Mouse (Mus musculus) bone marrow macrophage, adult 2 months (primary cell): ENCODE measurements around the gene Elovl2. TPM values are rescaled to one million over a fixed set of nuclear protein-coding genes. Genes with fewer than 3 reads are reported as not detected.
"Not testable (repeated sequence)": the region's sequence is repeated elsewhere in the genome, so short reads cannot be mapped to it uniquely, and the experiment has no call there.

ENCODE experiments used
- H3K27ac ChIP-seq: 2 replicates; pipeline ENCODE4 v1.5.1; 2012; ENCODE audit warnings: low read depth, low read length; ENCODE audit not compliant: insufficient read depth
- H3K4me1 ChIP-seq: 2 replicates; pipeline ENCODE4 v1.6.1; 2012; ENCODE audit warnings: low read length; ENCODE audit not compliant: control insufficient read depth, insufficient read depth
- H3K4me3 ChIP-seq: 2 replicates; pipeline ENCODE4 v1.5.1; 2012; ENCODE audit warnings: mild to moderate bottlenecking, low read length, moderate library complexity; ENCODE audit not compliant: insufficient read depth
- CTCF ChIP-seq: IDR thresholded peaks from 2 replicates; pipeline ENCODE4 v1.5.1; 2012; ENCODE audit warnings: low read depth, mild to moderate bottlenecking, low read length, moderate library complexity
- POLR2A ChIP-seq: IDR thresholded peaks from 2 replicates; pipeline ENCODE4 v1.6.1; 2012; ENCODE audit warnings: mild to moderate bottlenecking, low read depth, low read length, borderline replicate concordance
- polyA plus RNA-seq: library from polyadenylated mRNA; stranded (reverse); fragments of >200 nt; gene quantifications from 2 replicates; pipeline ENCODE4 v1.2.4, GENCODE M21; 2012; ENCODE audit not compliant: missing spikeins, insufficient read depth, insufficient read length

The Elovl2 gene
- polyA plus RNA-seq, 1 experiment: not detected

GRCm38 (mm10) chr13:41215669-41216068 lies 4.5 kb downstream of the Elovl2 start:
- TF ChIP-seq CTCF: no peak
- TF ChIP-seq POLR2A: no peak
- H3K4me1 ChIP-seq: no peaks in the 10 kb centered on the region
- H3K4me3 ChIP-seq: no peak overlapping the region
- no peak overlapping the region for H3K27ac ChIP-seq

GRCm38 (mm10) chr13:41212558-41213322 lies 7.5 kb downstream of the Elovl2 start:
- no peak for TF ChIP-seq POLR2A
- no peak for TF ChIP-seq CTCF
- no peak overlapping the region for H3K4me3 ChIP-seq
- H3K4me1 ChIP-seq: no peaks in the 10 kb centered on the region
- no peak overlapping the region for H3K27ac ChIP-seq

GRCm38 (mm10) chr13:41211276-41211675 lies 8.9 kb downstream of the Elovl2 start:
- Histone ChIP-seq H3K4me3 (no peak overlapping the region), H3K4me1 (no peaks in the 10 kb centered on the region), H3K27ac (no peak overlapping the region)
- TF ChIP-seq POLR2A (no peak), CTCF (no peak)

- Histone ChIP-seq H3K27ac (no peak overlapping the region), H3K4me3 (no peak overlapping the region), H3K4me1 (no peaks in the 10 kb centered on the region)
- TF ChIP-seq CTCF (no peak), POLR2A (no peak)
Measured at GRCm38 (mm10) chr13:41206241-41206640, 14.0 kb downstream of the Elovl2 start.

- not testable (repeated sequence) for H3K4me3 ChIP-seq, H3K27ac ChIP-seq, H3K4me1 ChIP-seq
Measured at GRCm38 (mm10) chr13:41205568-41205967, 14.6 kb downstream of the Elovl2 start.

GRCm38 (mm10) chr13:41203691-41204090 lies 16.5 kb downstream of the Elovl2 start:
- TF ChIP-seq CTCF (no peak), POLR2A (no peak)
- Histone ChIP-seq H3K27ac (no peak overlapping the region), H3K4me1 (no peaks in the 10 kb centered on the region), H3K4me3 (no peak overlapping the region)

GRCm38 (mm10) chr13:41203289-41203688 lies 16.9 kb downstream of the Elovl2 start:
- no peak overlapping the region for H3K4me3 ChIP-seq
- no peak overlapping the region for H3K27ac ChIP-seq
- no peaks in the 10 kb centered on the region for H3K4me1 ChIP-seq
- TF ChIP-seq CTCF: no peak

GRCm38 (mm10) chr13:41200861-41201260 lies 19.3 kb downstream of the Elovl2 start:
- Histone ChIP-seq H3K4me3 (no peak overlapping the region), H3K27ac (no peak overlapping the region), H3K4me1 (no peaks in the 10 kb centered on the region)
- TF ChIP-seq CTCF (no peak), POLR2A (no peak)

GRCm38 (mm10) chr13:41195640-41196333 lies 24.4 kb downstream of the Elovl2 start:
- H3K4me1 ChIP-seq: no peaks in the 10 kb centered on the region
- H3K4me3 ChIP-seq: no peak overlapping the region
- H3K27ac ChIP-seq: no peak overlapping the region
- TF ChIP-seq POLR2A (no peak), CTCF (no peak)

GRCm38 (mm10) chr13:41187886-41188285 lies 32.3 kb downstream of the Elovl2 start:
- H3K4me3 ChIP-seq: no peak overlapping the region
- no peak overlapping the region for H3K27ac ChIP-seq
- H3K4me1 ChIP-seq: no peaks in the 10 kb centered on the region
- no peak for TF ChIP-seq CTCF
- no peak for TF ChIP-seq POLR2A
